Mouse (Mus musculus) limb, embryonic 13.5 days (tissue): ENCODE data around the gene Tfg. TPM values are rescaled to one million over a fixed set of nuclear protein-coding genes. Genes with fewer than 3 reads are reported as not detected.

ENCODE experiments used
- polyA plus RNA-seq: library from polyadenylated mRNA; unstranded; fragments of >200 nt; fragmentation: Nextera tagmentation; extraction: Ambion mirVana; gene quantifications from 2 replicates; pipeline ENCODE4 v1.2.1, GENCODE M21; 2015

The Tfg gene
- polyA plus RNA-seq, 1 experiment from 2014 or later = 158 TPM

Other genes with a start within 250 kb of the Tfg start
- gene Abi3bp, start 239.6 kb downstream of the Tfg start, polyA plus RNA-seq = 8.8 and 10.5 TPM in 2 replicates
- gene Adgrg7, start 78.4 kb upstream of the Tfg start, polyA plus RNA-seq = not detected in 2 replicates
- 47.5 and 53.6 TPM in 2 replicates for gene Tmem45a, start 168.7 kb upstream of the Tfg start, polyA plus RNA-seq
- 0.38 TPM in 1 of 2 replicates, not detected in the other for gene Lnp1, start 210.6 kb upstream of the Tfg start, polyA plus RNA-seq